Mouse (Mus musculus) lung, postnatal 4 days (tissue): ENCODE data around the gene Gm47996.

ENCODE experiments used
- DNase-seq, 2 experiments: peaks; one replicate each; pipeline ENCODE4 v3.0.0; 2021

The Gm47996 gene

DNA sequence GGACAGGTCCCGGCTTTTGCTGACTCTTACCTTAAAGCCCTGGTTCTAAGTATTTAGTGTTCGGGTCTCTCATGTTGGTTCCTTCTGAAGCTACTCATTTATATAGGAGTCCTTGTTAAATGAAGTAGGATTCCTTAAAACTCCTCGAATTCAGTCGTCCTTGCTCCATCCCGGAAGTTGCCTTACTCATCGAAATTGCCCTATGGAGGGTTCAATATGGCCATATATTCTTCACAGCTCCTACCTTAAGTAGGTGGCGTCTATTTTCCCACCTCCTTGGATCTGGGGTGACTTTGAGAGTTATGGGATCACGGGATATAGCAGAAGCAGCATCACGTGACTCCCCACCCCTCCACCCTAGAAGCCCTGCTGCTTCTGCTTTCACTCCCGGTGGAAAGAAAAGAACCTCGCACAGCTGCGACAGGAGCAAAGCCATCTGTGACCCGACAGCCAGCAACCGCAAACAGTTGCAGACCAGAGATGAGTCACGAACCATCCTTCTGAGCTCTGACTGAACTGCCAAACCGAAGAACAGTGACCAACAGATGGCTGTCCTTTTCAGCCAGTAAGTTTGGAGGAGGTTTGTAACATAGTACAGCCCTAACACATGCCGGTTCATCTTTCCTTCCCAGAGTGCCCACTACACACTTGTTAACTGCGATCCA lies 40.7 kb downstream of the Gm47996 start:
- DNase-seq: peak; percentile 77 to 90

GRCm38 (mm10) chr1:151251194-151252010 lies 41.5 kb downstream of the Gm47996 start:
- no peak for DNase-seq

GRCm38 (mm10) chr1:151255422-151255821 lies 45.5 kb downstream of the Gm47996 start:
- no peak for DNase-seq

DNA sequence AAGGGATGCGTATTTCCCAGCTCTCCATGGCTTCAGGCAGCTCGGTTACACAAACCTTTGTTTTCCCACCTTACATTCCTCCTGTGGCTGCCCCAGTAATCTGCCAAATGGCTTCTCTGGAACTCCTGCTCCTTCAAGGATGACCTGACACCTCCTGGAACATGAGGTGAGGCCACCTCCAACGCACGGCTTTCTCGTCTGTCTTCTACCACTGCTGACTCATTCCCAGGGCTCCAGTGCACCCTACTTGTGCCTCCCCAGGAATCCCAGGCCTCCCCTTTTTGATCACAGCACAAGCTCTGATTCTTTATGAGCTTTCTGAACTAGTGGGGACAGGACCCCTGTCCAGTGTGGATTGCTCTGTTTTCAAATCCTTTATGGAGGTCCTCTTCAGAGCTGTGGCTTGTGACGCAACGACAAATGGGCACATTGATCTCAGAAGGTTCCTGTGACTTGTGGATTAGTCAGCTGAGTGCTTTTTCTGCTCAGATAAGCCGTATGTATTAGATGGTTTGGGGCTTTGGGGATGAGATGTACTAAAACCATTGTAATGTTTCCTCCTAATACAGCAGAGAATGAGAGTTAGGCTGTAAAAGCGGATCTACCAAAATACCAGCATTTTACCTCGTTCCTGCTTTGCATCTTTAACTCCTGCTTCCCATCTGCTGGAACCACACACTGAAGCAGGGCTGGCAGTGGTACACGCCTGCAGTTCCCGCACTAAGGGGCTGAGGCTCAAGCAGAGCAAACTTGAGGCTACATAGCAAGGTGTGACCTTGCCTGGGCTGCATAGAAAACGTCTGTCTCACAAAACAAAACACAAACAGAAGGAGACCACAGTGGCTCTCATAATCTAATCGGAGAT lies 48.4 kb downstream of the Gm47996 start:
- no peak for DNase-seq

DNA sequence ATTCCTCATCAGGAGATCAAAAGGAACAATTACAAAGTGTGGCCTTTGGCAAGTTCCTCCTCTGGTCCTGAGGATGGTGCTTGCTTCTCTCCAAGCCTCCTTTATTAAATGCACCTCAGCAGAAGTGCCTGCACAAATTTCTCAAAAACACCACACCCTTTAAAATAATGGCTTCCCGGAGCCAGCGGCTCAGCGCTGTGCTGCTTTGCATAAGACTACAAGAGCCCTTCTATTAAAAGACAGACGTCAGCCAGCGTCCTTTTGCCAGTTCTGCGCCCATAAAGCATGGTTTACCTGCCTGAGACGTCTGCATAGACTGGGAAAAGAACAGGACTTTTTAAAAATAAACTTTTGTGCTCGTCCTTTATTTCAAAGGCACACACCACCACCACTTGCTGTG lies 49.1 kb downstream of the Gm47996 start:
- DNase-seq: no peak
